Mouse (Mus musculus): ENCODE measurements around the gene Camk1g. TPM values are rescaled to one million over a fixed set of nuclear protein-coding genes. Genes with fewer than 3 reads are reported as not detected.
A peak's percentile ranks its signal among the peaks of the same experiment; 100 is the strongest.

Camk1g gene
- polyA plus RNA-seq, 1 experiment from 2014 or later = 1.6 TPM

GRCm38 (mm10) chr1:193303096-193303495 is 67.0 kb downstream of the Camk1g start:
- no peak for ATAC-seq (ENCODE audit: low FRiP score, low TSS enrichment)
- 53% methylated on average over 2 of the region's 2 CpGs for WGBS
- peak overlapping the region; percentile 45; the same call in 1 of the 2 replicates for H3K4me2 ChIP-seq (replicated peaks; ENCODE audit: low read depth)
- no peaks in the 10 kb centered on the region for H3K27me3 ChIP-seq (ENCODE audit: control insufficient read depth, insufficient read depth, low read length)
- H3K36me3 ChIP-seq (ENCODE audit: control insufficient read depth, insufficient read depth, low read length) = no peaks in the 10 kb centered on the region
- H3K4me3 ChIP-seq (ENCODE audit: low read depth, low read length) = no peak overlapping the region
- TF ChIP-seq EP300 (optimal IDR thresholded peaks at IDR 0.05) (no peak), CTCF (IDR thresholded peaks at IDR 0.05; ENCODE audit: low read depth) (no peak)
- no peak for DNase-seq (ENCODE audit: low spot score)
- H3K4me1 ChIP-seq (replicated peaks; ENCODE audit: control insufficient read depth, insufficient read depth) = no peaks in the 10 kb centered on the region
- H3K9me3 ChIP-seq (ENCODE audit: control insufficient read depth, low read length) = no peaks in the 10 kb centered on the region
- no peak overlapping the region for H3K27ac ChIP-seq (replicated peaks)
- no peak overlapping the region for H3K9ac ChIP-seq (ENCODE audit: low read length)

- peak; percentile 87 for ATAC-seq (ENCODE audit: low FRiP score, low TSS enrichment)
- no peaks in the 10 kb centered on the region for H3K27me3 ChIP-seq (ENCODE audit: control insufficient read depth, insufficient read depth, low read length)
- DNase-seq (ENCODE audit: low spot score) = no peak
- H3K4me3 ChIP-seq (ENCODE audit: low read depth, low read length) = peak overlapping the region; percentile 27; the same call in 1 of the 2 replicates
- TF ChIP-seq CTCF (IDR thresholded peaks at IDR 0.05; ENCODE audit: low read depth) (no peak), EP300 (optimal IDR thresholded peaks at IDR 0.05) (no peak)
- H3K4me2 ChIP-seq (replicated peaks; ENCODE audit: low read depth) = peak overlapping the region; percentile 45
- 43% methylated on average over 8 of the region's 8 CpGs for WGBS
- no peaks in the 10 kb centered on the region for H3K36me3 ChIP-seq (ENCODE audit: control insufficient read depth, insufficient read depth, low read length)
- no peaks in the 10 kb centered on the region for H3K9me3 ChIP-seq (ENCODE audit: control insufficient read depth, low read length)
- no peaks in the 10 kb centered on the region for H3K4me1 ChIP-seq (replicated peaks; ENCODE audit: control insufficient read depth, insufficient read depth)
- H3K9ac ChIP-seq (ENCODE audit: low read length) = peak overlapping the region; percentile 45; the same call in 1 of the 2 replicates
- peak overlapping the region; percentile 85 for H3K27ac ChIP-seq (replicated peaks)
Observed at GRCm38 (mm10) chr1:193302093-193302405, 68.0 kb downstream of the Camk1g start.

GRCm38 (mm10) chr1:193301216-193302092 is 68.6 kb downstream of the Camk1g start:
- peak overlapping the region; percentile 45 for H3K4me2 ChIP-seq (replicated peaks; ENCODE audit: low read depth)
- peak overlapping the region; percentile 27; the same call in 1 of the 2 replicates for H3K4me3 ChIP-seq (ENCODE audit: low read depth, low read length)
- H3K4me1 ChIP-seq (replicated peaks; ENCODE audit: control insufficient read depth, insufficient read depth) = no peaks in the 10 kb centered on the region
- no peak for TF ChIP-seq CTCF (IDR thresholded peaks at IDR 0.05; ENCODE audit: low read depth)
- no peak for TF ChIP-seq EP300 (optimal IDR thresholded peaks at IDR 0.05)
- H3K27me3 ChIP-seq (ENCODE audit: control insufficient read depth, insufficient read depth, low read length) = no peaks in the 10 kb centered on the region
- peak overlapping the region; percentile 45; the same call in 1 of the 2 replicates for H3K9ac ChIP-seq (ENCODE audit: low read length)
- DNase-seq (ENCODE audit: low spot score) (peak; percentile 90), ATAC-seq (ENCODE audit: low FRiP score, low TSS enrichment) (peak; percentile 93)
- no peaks in the 10 kb centered on the region for H3K36me3 ChIP-seq (ENCODE audit: control insufficient read depth, insufficient read depth, low read length)
- no peaks in the 10 kb centered on the region for H3K9me3 ChIP-seq (ENCODE audit: control insufficient read depth, low read length)
- 41% methylated on average over 6 of the region's 6 CpGs for WGBS
- peak overlapping the region; percentile 85 for H3K27ac ChIP-seq (replicated peaks)

- H3K27me3 ChIP-seq (ENCODE audit: control insufficient read depth, insufficient read depth, low read length) = no peaks in the 10 kb centered on the region
- no peak overlapping the region for H3K4me3 ChIP-seq (ENCODE audit: low read depth, low read length)
- H3K4me2 ChIP-seq (replicated peaks; ENCODE audit: low read depth) = no peak overlapping the region
- no peak overlapping the region for H3K27ac ChIP-seq (replicated peaks)
- ATAC-seq (ENCODE audit: low FRiP score, low TSS enrichment) (no peak), DNase-seq (ENCODE audit: low spot score) (no peak)
- H3K9ac ChIP-seq (ENCODE audit: low read length) = no peak overlapping the region
- no peaks in the 10 kb centered on the region for H3K36me3 ChIP-seq (ENCODE audit: control insufficient read depth, insufficient read depth, low read length)
- H3K4me1 ChIP-seq (replicated peaks; ENCODE audit: control insufficient read depth, insufficient read depth) = no peaks in the 10 kb centered on the region
- WGBS = 48% methylated on average over 1 of the region's 1 CpGs
- no peak for TF ChIP-seq CTCF (IDR thresholded peaks at IDR 0.05; ENCODE audit: low read depth)
- no peak for TF ChIP-seq EP300 (optimal IDR thresholded peaks at IDR 0.05)
- no peaks in the 10 kb centered on the region for H3K9me3 ChIP-seq (ENCODE audit: control insufficient read depth, low read length)
Observed at GRCm38 (mm10) chr1:193299995-193300394, 70.1 kb downstream of the Camk1g start.

- Histone ChIP-seq H3K36me3 (ENCODE audit: control insufficient read depth, insufficient read depth, low read length) (no peaks in the 10 kb centered on the region), H3K4me2 (replicated peaks; ENCODE audit: low read depth) (no peak overlapping the region), H3K27ac (replicated peaks) (no peak overlapping the region), H3K9me3 (ENCODE audit: control insufficient read depth, low read length) (no peaks in the 10 kb centered on the region), H3K27me3 (ENCODE audit: control insufficient read depth, insufficient read depth, low read length) (no peaks in the 10 kb centered on the region), H3K4me3 (ENCODE audit: low read depth, low read length) (no peak overlapping the region), H3K9ac (ENCODE audit: low read length) (no peak overlapping the region), H3K4me1 (replicated peaks; ENCODE audit: control insufficient read depth, insufficient read depth) (no peaks in the 10 kb centered on the region)
- TF ChIP-seq CTCF (IDR thresholded peaks at IDR 0.05; ENCODE audit: low read depth) (no peak), EP300 (optimal IDR thresholded peaks at IDR 0.05) (no peak)
- 82% methylated on average over 3 of the region's 3 CpGs for WGBS
- ATAC-seq (ENCODE audit: low FRiP score, low TSS enrichment) (no peak), DNase-seq (ENCODE audit: low spot score) (no peak)
Observed at GRCm38 (mm10) chr1:193298141-193298765, 71.8 kb downstream of the Camk1g start.

Other genes starting within 250 kb of the Camk1g start
- 2.1 and 2.4 TPM in 2 replicates for gene Diexf, start 240.0 kb downstream of the Camk1g start, polyA plus RNA-seq (2015; fragmentation: Nextera tagmentation; extraction: Ambion mirVana)
- 40.7 and 45.0 TPM in 2 replicates for gene Irf6, start 217.2 kb downstream of the Camk1g start, polyA plus RNA-seq (2015; fragmentation: Nextera tagmentation; extraction: Ambion mirVana)
- 11.4 and 11.7 TPM in 2 replicates for gene A130010J15Rik, start 202.3 kb downstream of the Camk1g start, polyA plus RNA-seq (2015; fragmentation: Nextera tagmentation; extraction: Ambion mirVana)
- gene Traf3ip3, start 168.6 kb downstream of the Camk1g start, polyA plus RNA-seq (2015; fragmentation: Nextera tagmentation; extraction: Ambion mirVana) = 1.8 and 2.8 TPM in 2 replicates
- 34.9 and 35.5 TPM in 2 replicates for gene Lamb3, start 162.6 kb downstream of the Camk1g start, polyA plus RNA-seq (2015; fragmentation: Nextera tagmentation; extraction: Ambion mirVana)
- 2.8 and 3.0 TPM in 2 replicates for gene Hsd11b1, start 106.2 kb downstream of the Camk1g start, polyA plus RNA-seq (2015; fragmentation: Nextera tagmentation; extraction: Ambion mirVana)
- gene G0s2, start 97.1 kb downstream of the Camk1g start, polyA plus RNA-seq (2015; fragmentation: Nextera tagmentation; extraction: Ambion mirVana) = 20.8 and 27.4 TPM in 2 replicates

Data from stomach, postnatal 0 days (tissue).